Mouse (Mus musculus) neural tube, embryonic 11.5 days (tissue): ENCODE measurements around the gene Eid2. TPM values are rescaled to one million over a fixed set of nuclear protein-coding genes. Genes with fewer than 3 reads are reported as not detected.

Experiments used
- ATAC-seq: fragments of 200-750 bp; cut with Nextera tagmentation; 2 replicates; pipeline ENCODE4 v1.8.0; 2017; ENCODE audit warnings: moderate number of reproducible peaks, mild to moderate bottlenecking, moderate TSS enrichment, moderate library complexity; ENCODE audit not compliant: insufficient read depth, low FRiP score, low TSS enrichment
- DNase-seq: peaks from one replicate; pipeline ENCODE4 v3.0.0-alpha.2; 2015; ENCODE audit warnings: low spot score
- H3K27ac ChIP-seq: fragments of 300-500 bp; sonication (generic); 2 replicates; pipeline ENCODE4 v1.5.1; 2014; ENCODE audit warnings: low read depth, mild to moderate bottlenecking, low read length
- H3K27me3 ChIP-seq: fragments of 300-500 bp; sonication (generic); 2 replicates; pipeline ENCODE4 v1.6.1; 2014; ENCODE audit warnings: mild to moderate bottlenecking, low read length, mixed read lengths; ENCODE audit not compliant: control insufficient read depth, insufficient read depth
- H3K36me3 ChIP-seq: fragments of 300-500 bp; sonication (generic); 2 replicates; pipeline ENCODE4 v1.6.1; 2014; ENCODE audit warnings: mild to moderate bottlenecking, low read length, moderate library complexity, mixed read lengths; ENCODE audit not compliant: control insufficient read depth, insufficient read depth
- H3K4me1 ChIP-seq: fragments of 300-500 bp; sonication (generic); 2 replicates; pipeline ENCODE4 v1.6.1; 2014; ENCODE audit warnings: low read length, mixed read lengths; ENCODE audit not compliant: control insufficient read depth, insufficient read depth
- H3K4me2 ChIP-seq: fragments of 300-500 bp; sonication (generic); 2 replicates; pipeline ENCODE4 v1.6.1; 2014; ENCODE audit warnings: low read depth, mild to moderate bottlenecking, moderate library complexity
- H3K4me3 ChIP-seq: fragments of 300-500 bp; sonication (generic); 2 replicates; pipeline ENCODE4 v1.5.1; 2014; ENCODE audit warnings: low read depth, low read length
- H3K9ac ChIP-seq: fragments of 300-500 bp; sonication (generic); 2 replicates; pipeline ENCODE4 v1.6.1; 2014; ENCODE audit warnings: mild to moderate bottlenecking, low read length
- H3K9me3 ChIP-seq: fragments of 300-500 bp; sonication (generic); 2 replicates; pipeline ENCODE4 v1.6.1; 2016; ENCODE audit warnings: low read length; ENCODE audit not compliant: control insufficient read depth
- WGBS: fragments of 180-500 bp; shearing (Covaris S2); extraction: QIAGEN DNeasy Blood & Tissue Kit; methylation state at CpG from one replicate; pipeline ENCODE4 v1.1.7; 2014; 5-methylcytosine and 5-hydroxymethylcytosine counted together
- polyA plus RNA-seq: library from polyadenylated mRNA; unstranded; fragments of >200 nt; fragmentation: Nextera tagmentation; extraction: Ambion mirVana; gene quantifications from 2 replicates; pipeline ENCODE4 v1.2.1, GENCODE M21; 2014

Eid2 gene
- polyA plus RNA-seq, 1 experiment from 2014 or later: 18.3 TPM

- H3K27ac ChIP-seq: no peak overlapping the region
- H3K9me3 ChIP-seq: 0 out of 2 replicates have a peak, but pooled peaks cover 2% of the 10 kb centered on the region
- no peak overlapping the region for H3K4me3 ChIP-seq
- H3K36me3 ChIP-seq: no peaks in the 10 kb centered on the region
- H3K4me2 ChIP-seq: no peak overlapping the region
- DNase-seq: no peak
- H3K4me1 ChIP-seq: no peaks in the 10 kb centered on the region
- H3K27me3 ChIP-seq: no peaks in the 10 kb centered on the region
- H3K9ac ChIP-seq: no peak overlapping the region
- 83% methylated on average over 6 of the region's 6 CpGs for WGBS
- no peak for ATAC-seq
Measured at GRCm38 (mm10) chr7:28255476-28255875, 12.2 kb upstream of the Eid2 start.

GRCm38 (mm10) chr7:28262861-28263260, 4.8 kb upstream of the Eid2 start:
- DNase-seq: no peak
- H3K4me3 ChIP-seq: no peak overlapping the region
- ATAC-seq: no peak
- no peaks in the 10 kb centered on the region for H3K27me3 ChIP-seq
- H3K4me1 ChIP-seq: no peaks in the 10 kb centered on the region
- H3K4me2 ChIP-seq: no peak overlapping the region
- H3K36me3 ChIP-seq: no peaks in the 10 kb centered on the region
- H3K9ac ChIP-seq: no peak overlapping the region
- no peak overlapping the region for H3K27ac ChIP-seq
- H3K9me3 ChIP-seq: no peaks in the 10 kb centered on the region
- 42% methylated on average over 5 of the region's 5 CpGs for WGBS

- no peaks in the 10 kb centered on the region for H3K36me3 ChIP-seq
Measured at GRCm38 (mm10) chr7:28263786-28264185, 3.9 kb upstream of the Eid2 start.

GRCm38 (mm10) chr7:28265391-28265790, 2.3 kb upstream of the Eid2 start:
- no peaks in the 10 kb centered on the region for H3K9me3 ChIP-seq
- no peak overlapping the region for H3K4me3 ChIP-seq
- ATAC-seq (no peak), DNase-seq (no peak)
- no peak overlapping the region for H3K9ac ChIP-seq
- H3K27ac ChIP-seq: no peak overlapping the region
- H3K27me3 ChIP-seq: no peaks in the 10 kb centered on the region
- no peak overlapping the region for H3K4me2 ChIP-seq
- peaks cover 3% of the 10 kb centered on the region; the same call in 1 of the 2 replicates for H3K4me1 ChIP-seq
- H3K36me3 ChIP-seq: no peaks in the 10 kb centered on the region
- 90% methylated on average over 13 of the region's 13 CpGs for WGBS

More at GRCm38 (mm10) chr7:28263786-28264185, 3.9 kb upstream of the Eid2 start:
- Histone ChIP-seq H3K4me1 (peaks cover 1% of the 10 kb centered on the region; the same call in 1 of the 2 replicates), H3K4me2 (no peak overlapping the region), H3K27ac (no peak overlapping the region), H3K27me3 (no peaks in the 10 kb centered on the region), H3K9ac (no peak overlapping the region), H3K9me3 (no peaks in the 10 kb centered on the region), H3K4me3 (no peak overlapping the region)
- no peak for ATAC-seq
- 5% methylated on average over 15 of the region's 15 CpGs for WGBS
- DNase-seq: peak; percentile 80

- DNase-seq (peak; percentile 66), ATAC-seq (peak; percentile 72)
- peak overlapping the region; percentile 80 for H3K4me3 ChIP-seq
- no peaks in the 10 kb centered on the region for H3K9me3 ChIP-seq
- 0% methylated on average over 58 of the region's 62 CpGs for WGBS
- H3K27ac ChIP-seq: peak overlapping the region; percentile 85
- H3K27me3 ChIP-seq: no peaks in the 10 kb centered on the region
- H3K4me2 ChIP-seq: peak overlapping the region; percentile 68
- H3K4me1 ChIP-seq: peaks cover 3% of the 10 kb centered on the region; the same call in 1 of the 2 replicates
- peaks cover 3% of the 10 kb centered on the region for H3K36me3 ChIP-seq
- peak overlapping the region; percentile 93 for H3K9ac ChIP-seq
Measured at GRCm38 (mm10) chr7:28268042-28268531, 406 bp downstream of the Eid2 start.

- Histone ChIP-seq H3K27ac (peak overlapping the region; percentile 85; the same call in 1 of the 2 replicates), H3K4me3 (peak overlapping the region; percentile 80), H3K4me1 (peaks cover 3% of the 10 kb centered on the region; the same call in 1 of the 2 replicates), H3K27me3 (no peaks in the 10 kb centered on the region), H3K36me3 (peaks cover 3% of the 10 kb centered on the region), H3K9ac (peak overlapping the region; percentile 93), H3K4me2 (peak overlapping the region; percentile 68), H3K9me3 (no peaks in the 10 kb centered on the region)
- DNase-seq (no peak), ATAC-seq (0 out of 2 replicates have a peak, but pooled peaks have one; percentile 7)
- WGBS: 29% methylated on average over 16 of the region's 16 CpGs
Measured at GRCm38 (mm10) chr7:28268576-28268975, 895 bp downstream of the Eid2 start.

- Histone ChIP-seq H3K4me2 (no peak overlapping the region), H3K4me3 (no peak overlapping the region; the same call in 1 of the 2 replicates)
Measured at GRCm38 (mm10) chr7:28269355-28269754, 1.7 kb downstream of the Eid2 start.

GRCm38 (mm10) chr7:28271761-28272160, 4.1 kb downstream of the Eid2 start:
- DNase-seq (no peak), ATAC-seq (no peak)
- Histone ChIP-seq H3K27ac (no peak overlapping the region), H3K9me3 (no peaks in the 10 kb centered on the region), H3K4me1 (peaks cover 3% of the 10 kb centered on the region; the same call in 1 of the 2 replicates), H3K27me3 (no peaks in the 10 kb centered on the region), H3K4me2 (no peak overlapping the region), H3K36me3 (peaks cover 3% of the 10 kb centered on the region), H3K9ac (no peak overlapping the region), H3K4me3 (no peak overlapping the region)
- WGBS: 74% methylated on average over 3 of the region's 3 CpGs

More at GRCm38 (mm10) chr7:28269355-28269754, 1.7 kb downstream of the Eid2 start:
- no peak overlapping the region for H3K27ac ChIP-seq
- no peaks in the 10 kb centered on the region for H3K27me3 ChIP-seq
- WGBS: 93% methylated on average over 12 of the region's 12 CpGs
- peaks cover 3% of the 10 kb centered on the region; the same call in 1 of the 2 replicates for H3K4me1 ChIP-seq
- no peak overlapping the region for H3K9ac ChIP-seq
- DNase-seq: peak; percentile 47
- peaks cover 3% of the 10 kb centered on the region for H3K36me3 ChIP-seq
- no peak for ATAC-seq
- no peaks in the 10 kb centered on the region for H3K9me3 ChIP-seq

- Histone ChIP-seq H3K4me2 (no peak overlapping the region; the same call in 1 of the 2 replicates), H3K9ac (no peak overlapping the region), H3K36me3 (no peaks in the 10 kb centered on the region), H3K9me3 (no peaks in the 10 kb centered on the region), H3K27ac (no peak overlapping the region), H3K4me1 (no peaks in the 10 kb centered on the region), H3K4me3 (no peak overlapping the region), H3K27me3 (no peaks in the 10 kb centered on the region)
- 62% methylated on average over 8 of the region's 8 CpGs for WGBS
- DNase-seq (no peak), ATAC-seq (no peak)
Measured at GRCm38 (mm10) chr7:28277237-28277614, 9.5 kb downstream of the Eid2 start.
